Mouse (Mus musculus): Measurements from ENCODE around the gene Spats1. TPM values are rescaled to one million over a fixed set of nuclear protein-coding genes. Genes with fewer than 3 reads are reported as not detected.

Spats1 gene
- total and polyA plus RNA-seq, 3 experiments, result 2.5 to 2.7 (median 2.5) TPM

DNA sequence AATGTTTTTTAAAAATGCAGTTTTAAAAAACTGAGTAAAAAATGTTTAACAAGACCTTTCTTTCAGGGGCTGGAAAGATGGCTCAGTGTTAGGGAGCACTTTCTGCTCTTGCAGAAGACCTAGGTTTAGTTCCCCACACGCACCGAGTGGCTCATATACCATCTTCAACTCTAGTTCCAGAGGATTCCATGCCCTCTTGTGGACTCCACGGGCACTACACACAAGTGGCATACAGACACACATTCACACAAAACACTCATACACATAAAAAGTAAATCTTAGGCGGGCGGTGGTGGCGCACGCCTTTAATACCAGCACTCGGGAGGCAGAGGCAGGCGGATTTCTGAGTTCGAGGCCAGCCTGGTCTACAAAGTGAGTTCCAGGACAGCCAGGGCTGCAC, 68.9 kb downstream of the Spats1 start:
- Histone ChIP-seq H3K4me2 (ENCODE audit: insufficient read depth, low read depth, poor library complexity, severe bottlenecking) (no peak overlapping the region), H3K36me3 (replicated peaks in 1 of 2; ENCODE audit: control insufficient read depth in 1 of 2, insufficient read depth in 1 of 2, low read length in 1 of 2) (peaks cover 51 to 87% of the 10 kb centered on the region in 2 experiments), H3K4me3 (replicated peaks in 1 of 3; ENCODE audit: low read depth in 2 of 3, low read length in 2 of 3, poor library complexity in 1 of 3) (no peak overlapping the region), H3K4me1 (ENCODE audit: control insufficient read depth in 1 of 2, insufficient read depth in 2 of 2) (peaks cover 0 to 7% of the 10 kb centered on the region in 2 experiments; a peak in 1 of 4 replicates), H3K9ac (ENCODE audit: insufficient read depth, low read depth) (no peak overlapping the region), H3K27ac (ENCODE audit: insufficient read depth, low read depth) (no peak overlapping the region), H3K79me2 (replicated peaks; ENCODE audit: control insufficient read depth, extremely low read depth, insufficient read depth, poor library complexity, severe bottlenecking) (peaks cover 3% of the 10 kb centered on the region; the same call in 1 of the 2 replicates), H3K9me3 (replicated peaks; ENCODE audit: low read length) (no peaks in the 10 kb centered on the region), H3K27me3 (replicated peaks) (no peaks in the 10 kb centered on the region)
- peak in 1 of 2 experiments; percentile 18; a peak in 2 of 4 replicates for TF ChIP-seq CTCF (conservative IDR thresholded peaks at IDR 0.05 in 1 of 2, IDR thresholded peaks at IDR 0.05 in 1 of 2; ENCODE audit: low read depth in 2 of 2, low read length in 2 of 2)
- TF ChIP-seq JUN (IDR thresholded peaks at IDR 0.05; ENCODE audit: insufficient read depth, low read depth, low read length), result no peak
- no peak for TF ChIP-seq USF2 (conservative IDR thresholded peaks at IDR 0.05; ENCODE audit: low read depth, low read length)
- in situ Hi-C loops (cut with MboI; ENCODE audit: low pct_ligation_motif_present, low pct_unique_long_range_greater_than_20kb, low sequenced_read_pairs) (no loop called here), dilution Hi-C loops (cut with MboI; ENCODE audit: extremely low pct_ligation_motif_present, extremely low pct_unique_long_range_greater_than_20kb, low sequenced_read_pairs) (no loop called here)
- peak; percentile 21 for DNase-seq (ENCODE audit: extremely low read depth)

DNA sequence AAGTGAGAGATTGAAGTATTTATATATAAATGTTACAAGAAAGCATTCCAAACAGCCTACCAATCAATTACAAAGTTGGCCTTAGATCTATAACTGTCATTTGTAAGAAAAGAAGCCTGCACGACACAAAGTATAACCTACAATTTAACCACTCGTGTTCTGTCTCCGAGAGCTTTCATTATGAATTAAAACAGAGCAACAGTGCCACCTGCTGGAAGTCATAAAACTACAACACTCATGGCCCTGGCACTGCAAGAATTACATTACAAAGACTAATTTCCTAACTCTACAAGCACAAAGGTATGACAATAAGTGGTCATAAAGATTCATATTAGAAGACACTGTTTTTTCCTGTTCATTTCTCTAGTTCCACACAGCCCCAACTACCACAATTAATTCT, 72.0 kb downstream of the Spats1 start:
- Histone ChIP-seq H3K4me2 (ENCODE audit: insufficient read depth, low read depth, poor library complexity, severe bottlenecking) (no peak overlapping the region), H3K79me2 (replicated peaks; ENCODE audit: control insufficient read depth, extremely low read depth, insufficient read depth, poor library complexity, severe bottlenecking) (peaks cover 8% of the 10 kb centered on the region), H3K9ac (ENCODE audit: insufficient read depth, low read depth) (no peak overlapping the region), H3K36me3 (replicated peaks in 1 of 2; ENCODE audit: control insufficient read depth in 1 of 2, insufficient read depth in 1 of 2, low read length in 1 of 2) (peaks cover 39 to 84% of the 10 kb centered on the region in 2 experiments), H3K27ac (ENCODE audit: insufficient read depth, low read depth) (no peak overlapping the region), H3K4me3 (replicated peaks in 1 of 3; ENCODE audit: low read depth in 2 of 3, low read length in 2 of 3, poor library complexity in 1 of 3) (no peak overlapping the region), H3K4me1 (ENCODE audit: control insufficient read depth in 1 of 2, insufficient read depth in 2 of 2) (peaks cover 0 to 9% of the 10 kb centered on the region in 2 experiments; a peak in 1 of 4 replicates), H3K27me3 (replicated peaks) (no peaks in the 10 kb centered on the region), H3K9me3 (replicated peaks; ENCODE audit: low read length) (no peaks in the 10 kb centered on the region)
- dilution Hi-C loops (cut with MboI; ENCODE audit: extremely low pct_ligation_motif_present, extremely low pct_unique_long_range_greater_than_20kb, low sequenced_read_pairs) (no loop called here), in situ Hi-C loops (cut with MboI; ENCODE audit: low pct_ligation_motif_present, low pct_unique_long_range_greater_than_20kb, low sequenced_read_pairs) (no loop called here)
- TF ChIP-seq JUND (conservative IDR thresholded peaks at IDR 0.05; ENCODE audit: low read depth, low read length) (peak; percentile 31; the same call in 1 of the 2 replicates), RAD21 (IDR thresholded peaks at IDR 0.05; ENCODE audit: low read depth, low read length) (peak; percentile 65), MYC (IDR thresholded peaks at IDR 0.05; ENCODE audit: low read depth, low read length) (peak; percentile 51; the same call in 1 of the 2 replicates), NELFE (IDR thresholded peaks at IDR 0.05; ENCODE audit: low read depth, low read length) (no peak), CTCF (conservative IDR thresholded peaks at IDR 0.05 in 1 of 2, IDR thresholded peaks at IDR 0.05 in 1 of 2; ENCODE audit: low read depth in 2 of 2, low read length in 2 of 2) (peak; percentile 50 to 74), SMC3 (IDR thresholded peaks at IDR 0.05; ENCODE audit: low read depth, low read length) (peak; percentile 51), IRF4 (IDR thresholded peaks at IDR 0.05; ENCODE audit: low read depth, low read length) (no peak)
- peak; percentile 69 for DNase-seq (ENCODE audit: extremely low read depth)

DNA sequence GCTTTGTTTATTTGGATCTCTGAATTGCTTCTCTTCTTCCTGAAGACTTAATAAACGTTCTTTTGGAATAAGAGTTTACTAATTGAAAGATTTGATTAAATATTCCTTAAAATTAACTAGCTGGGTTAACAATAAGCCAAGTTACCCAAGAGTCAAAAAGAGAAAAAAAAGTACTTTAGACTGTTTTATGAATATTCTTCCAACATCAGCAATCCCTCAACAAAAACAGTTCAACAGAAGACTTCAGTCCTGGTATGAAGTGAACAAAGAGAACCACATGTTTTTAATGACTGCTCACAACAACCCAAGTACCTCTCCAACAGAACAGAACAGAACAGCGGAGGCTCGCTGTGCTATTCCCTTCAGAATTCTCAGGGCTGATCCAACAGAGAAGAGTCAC, 72.6 kb downstream of the Spats1 start:
- Histone ChIP-seq H3K27me3 (replicated peaks) (no peaks in the 10 kb centered on the region), H3K4me3 (replicated peaks in 1 of 3; ENCODE audit: low read depth in 2 of 3, low read length in 2 of 3, poor library complexity in 1 of 3) (no peak overlapping the region), H3K36me3 (replicated peaks in 1 of 2; ENCODE audit: control insufficient read depth in 1 of 2, insufficient read depth in 1 of 2, low read length in 1 of 2) (peaks cover 39 to 85% of the 10 kb centered on the region in 2 experiments), H3K9ac (ENCODE audit: insufficient read depth, low read depth) (no peak overlapping the region), H3K79me2 (replicated peaks; ENCODE audit: control insufficient read depth, extremely low read depth, insufficient read depth, poor library complexity, severe bottlenecking) (peaks cover 8% of the 10 kb centered on the region), H3K27ac (ENCODE audit: insufficient read depth, low read depth) (no peak overlapping the region), H3K9me3 (replicated peaks; ENCODE audit: low read length) (no peaks in the 10 kb centered on the region), H3K4me2 (ENCODE audit: insufficient read depth, low read depth, poor library complexity, severe bottlenecking) (no peak overlapping the region), H3K4me1 (ENCODE audit: control insufficient read depth in 1 of 2, insufficient read depth in 2 of 2) (peaks cover 0 to 9% of the 10 kb centered on the region in 2 experiments; a peak in 1 of 4 replicates)
- DNase-seq (ENCODE audit: extremely low read depth), result no peak
- no peak for TF ChIP-seq ZMIZ1 (IDR thresholded peaks at IDR 0.05; ENCODE audit: low read depth, low read length)
- TF ChIP-seq ZKSCAN1 (IDR thresholded peaks at IDR 0.05; ENCODE audit: borderline replicate concordance, low read depth, low read length), result no peak
- no peak for TF ChIP-seq KAT2A (IDR thresholded peaks at IDR 0.05; ENCODE audit: insufficient replicate concordance, low read length)
- TF ChIP-seq UBTF (IDR thresholded peaks at IDR 0.05; ENCODE audit: low read depth, low read length), result no peak
- no peak for TF ChIP-seq MAFK (IDR thresholded peaks at IDR 0.05; ENCODE audit: insufficient replicate concordance, low read length)
- in situ Hi-C loops (cut with MboI; ENCODE audit: low pct_ligation_motif_present, low pct_unique_long_range_greater_than_20kb, low sequenced_read_pairs) (no loop called here), dilution Hi-C loops (cut with MboI; ENCODE audit: extremely low pct_ligation_motif_present, extremely low pct_unique_long_range_greater_than_20kb, low sequenced_read_pairs) (no loop called here)

Data from CH12.LX (cell line).